Mouse (Mus musculus): ENCODE results near the gene Ndufs3. TPM values are rescaled to one million over a fixed set of nuclear protein-coding genes. Genes with fewer than 3 reads are reported as not detected.

Ndufs3 gene
- polyA plus RNA-seq, 2 experiments, result 79.0 to 138 TPM

DNA sequence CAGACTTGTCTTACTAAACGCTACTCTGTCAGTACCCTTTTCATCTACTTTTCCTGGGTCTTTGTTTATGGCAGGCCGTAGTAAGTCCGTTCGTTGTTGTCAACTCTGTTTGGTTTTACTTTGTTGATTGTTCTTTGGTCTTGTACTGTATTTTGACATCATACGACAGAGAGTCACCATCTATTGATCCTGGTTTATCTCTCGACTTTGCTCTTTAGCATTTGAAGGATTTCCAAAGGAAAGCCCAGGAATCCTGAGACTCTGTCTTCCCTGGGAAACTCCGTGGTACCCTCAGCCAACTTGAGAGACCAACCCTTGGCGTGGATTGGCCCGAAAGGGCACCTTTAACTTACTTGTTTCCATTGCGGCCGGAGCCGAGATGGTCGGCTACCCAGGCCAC is 23.9 kb upstream of the Ndufs3 start:
- H3K36me3 ChIP-seq (replicated peaks; ENCODE audit: control insufficient read depth, insufficient read depth, low read depth), result no peaks in the 10 kb centered on the region
- no peaks in the 10 kb centered on the region for H3K27me3 ChIP-seq (ENCODE audit: control insufficient read depth, insufficient read depth, low read length)
- 71% methylated on average over 13 of the region's 13 CpGs for WGBS (ENCODE audit: insufficient replicate concordance)
- no peak overlapping the region for H3K27ac ChIP-seq
- H3K4me2 ChIP-seq (ENCODE audit: low read depth), result no peak overlapping the region
- no peak for DNase-seq (ENCODE audit: low read depth in 3 of 3, low spot score in 3 of 3)
- no peak overlapping the region for H3K9ac ChIP-seq (replicated peaks)
- TF ChIP-seq EP300 (IDR thresholded peaks at IDR 0.05; ENCODE audit: low read depth), result no peak
- TF ChIP-seq CTCF (IDR thresholded peaks at IDR 0.05; ENCODE audit: low read depth), result no peak
- peaks cover 0 to 2% of the 10 kb centered on the region in 2 experiments; a peak in 1 of 4 replicates for H3K4me1 ChIP-seq (replicated peaks; ENCODE audit: control insufficient read depth in 2 of 2, insufficient read depth in 2 of 2, low read length in 1 of 2)
- no peak overlapping the region for H3K4me3 ChIP-seq (ENCODE audit: insufficient read depth in 1 of 2, low read depth in 2 of 2, low read length in 2 of 2)
- ATAC-seq (ENCODE audit: insufficient read depth), result no peak
- H3K9me3 ChIP-seq (ENCODE audit: control insufficient read depth, low read length), result no peaks in the 10 kb centered on the region

DNA sequence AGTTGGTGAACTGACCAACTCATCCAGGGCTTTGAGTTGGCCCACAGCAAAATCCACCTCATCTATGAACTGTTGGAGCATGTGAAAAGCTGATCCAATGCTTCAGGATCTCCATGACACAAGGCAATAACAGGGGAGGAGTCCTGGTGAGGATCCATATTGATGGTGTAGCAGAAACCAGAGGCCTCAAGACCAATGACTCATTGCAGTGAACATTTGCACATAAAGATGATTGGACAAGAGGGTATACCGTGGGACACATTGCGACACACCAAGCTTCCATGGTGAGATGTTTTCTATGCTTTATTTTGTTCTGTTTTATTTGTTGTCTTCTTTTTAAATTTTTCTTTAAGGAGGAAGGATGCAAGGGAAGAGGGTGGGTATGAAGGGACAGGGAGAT is 18.0 kb upstream of the Ndufs3 start:
- 75% methylated on average over 2 of the region's 2 CpGs for WGBS (ENCODE audit: insufficient replicate concordance)
- no peak overlapping the region for H3K9ac ChIP-seq (replicated peaks)
- DNase-seq (ENCODE audit: low read depth in 3 of 3, low spot score in 3 of 3) (no peak), ATAC-seq (ENCODE audit: insufficient read depth) (no peak)
- H3K9me3 ChIP-seq (ENCODE audit: control insufficient read depth, low read length), result no peaks in the 10 kb centered on the region
- H3K4me3 ChIP-seq (ENCODE audit: insufficient read depth in 1 of 2, low read depth in 2 of 2, low read length in 2 of 2), result no peak overlapping the region
- H3K4me2 ChIP-seq (ENCODE audit: low read depth), result no peak overlapping the region
- no peaks in the 10 kb centered on the region for H3K36me3 ChIP-seq (replicated peaks; ENCODE audit: control insufficient read depth, insufficient read depth, low read depth)
- no peaks in the 10 kb centered on the region for H3K27me3 ChIP-seq (ENCODE audit: control insufficient read depth, insufficient read depth, low read length)
- H3K4me1 ChIP-seq (replicated peaks; ENCODE audit: control insufficient read depth in 2 of 2, insufficient read depth in 2 of 2, low read length in 1 of 2), result peaks cover 0 to 4% of the 10 kb centered on the region in 2 experiments; a peak in 1 of 4 replicates
- H3K27ac ChIP-seq, result no peak overlapping the region
- TF ChIP-seq EP300 (IDR thresholded peaks at IDR 0.05; ENCODE audit: low read depth), result no peak
- TF ChIP-seq CTCF (IDR thresholded peaks at IDR 0.05; ENCODE audit: low read depth), result no peak

DNA sequence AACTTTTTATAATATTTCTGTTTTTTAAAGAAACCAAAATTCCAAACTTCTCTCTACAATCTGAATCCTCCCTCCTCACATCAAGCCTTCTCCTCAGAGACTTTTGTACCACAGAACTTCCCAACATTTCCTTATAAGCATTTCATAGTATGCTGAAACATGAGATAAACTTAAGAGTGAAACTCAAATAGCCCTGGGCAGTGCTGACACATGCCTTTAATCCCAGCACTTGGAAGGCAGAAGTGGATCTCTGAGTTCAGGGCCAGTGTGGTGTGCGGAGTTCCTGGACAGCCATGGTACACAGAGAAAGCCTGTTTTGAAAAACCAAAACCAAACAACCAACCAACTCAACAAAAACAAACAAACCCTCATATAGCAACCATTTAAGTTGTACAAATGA is 16.6 kb upstream of the Ndufs3 start:
- no peak overlapping the region for H3K27ac ChIP-seq
- H3K4me3 ChIP-seq (ENCODE audit: insufficient read depth in 1 of 2, low read depth in 2 of 2, low read length in 2 of 2), result no peak overlapping the region
- H3K4me1 ChIP-seq (replicated peaks; ENCODE audit: control insufficient read depth in 2 of 2, insufficient read depth in 2 of 2, low read length in 1 of 2), result peaks cover 2 to 12% of the 10 kb centered on the region in 2 experiments; a peak in 3 of 4 replicates
- no peaks in the 10 kb centered on the region for H3K36me3 ChIP-seq (replicated peaks; ENCODE audit: control insufficient read depth, insufficient read depth, low read depth)
- no peak overlapping the region for H3K9ac ChIP-seq (replicated peaks)
- 77% methylated on average over 1 of the region's 1 CpGs for WGBS (ENCODE audit: insufficient replicate concordance)
- H3K27me3 ChIP-seq (ENCODE audit: control insufficient read depth, insufficient read depth, low read length), result no peaks in the 10 kb centered on the region
- DNase-seq (ENCODE audit: low read depth in 3 of 3, low spot score in 3 of 3) (no peak), ATAC-seq (ENCODE audit: insufficient read depth) (no peak)
- TF ChIP-seq CTCF (IDR thresholded peaks at IDR 0.05; ENCODE audit: low read depth) (no peak), EP300 (IDR thresholded peaks at IDR 0.05; ENCODE audit: low read depth) (no peak)
- H3K4me2 ChIP-seq (ENCODE audit: low read depth), result no peak overlapping the region
- H3K9me3 ChIP-seq (ENCODE audit: control insufficient read depth, low read length), result no peaks in the 10 kb centered on the region

DNA sequence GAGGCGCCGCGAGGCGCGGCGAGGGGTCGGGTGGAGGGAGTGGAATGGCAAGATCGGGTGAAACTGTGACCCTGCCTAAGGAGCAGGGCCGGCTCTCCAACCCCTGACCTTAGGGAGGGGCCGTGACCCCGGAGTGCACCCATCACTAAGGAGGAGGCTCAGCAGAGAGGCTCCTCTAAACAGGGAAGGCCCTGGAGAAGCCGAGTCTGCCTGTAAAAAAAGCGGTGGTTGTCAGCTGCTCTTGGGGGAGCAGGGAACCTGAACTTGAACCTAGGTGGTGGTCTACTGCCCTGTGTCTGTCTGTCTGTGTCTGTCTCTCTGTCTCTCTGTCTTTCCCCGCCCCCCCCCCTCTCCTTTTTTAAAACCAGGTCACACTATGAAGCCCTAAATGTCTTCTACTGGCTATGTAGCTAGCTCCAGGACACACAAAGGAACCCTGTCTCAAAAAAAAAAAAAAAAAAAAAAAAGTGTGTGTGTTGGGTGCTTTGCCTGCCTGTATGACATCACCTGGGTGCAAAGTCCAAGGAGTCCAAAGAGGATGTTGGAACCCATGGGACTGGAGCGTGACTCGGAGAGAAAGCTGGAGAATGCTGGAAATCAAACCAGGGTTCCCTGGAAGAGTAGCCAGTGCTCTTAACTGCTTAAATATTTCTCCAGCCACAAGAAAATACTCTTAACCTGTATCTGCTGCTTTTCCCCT is 13.5 kb upstream of the Ndufs3 start:
- Histone ChIP-seq H3K9me3 (ENCODE audit: control insufficient read depth, low read length) (no peaks in the 10 kb centered on the region), H3K27ac (peak overlapping the region; percentile 25), H3K4me1 (replicated peaks; ENCODE audit: control insufficient read depth in 2 of 2, insufficient read depth in 2 of 2, low read length in 1 of 2) (peaks cover 2 to 19% of the 10 kb centered on the region in 2 experiments; a peak in 3 of 4 replicates), H3K27me3 (ENCODE audit: control insufficient read depth, insufficient read depth, low read length) (no peaks in the 10 kb centered on the region), H3K9ac (replicated peaks) (peak overlapping the region; percentile 89), H3K4me2 (ENCODE audit: low read depth) (peak overlapping the region; percentile 91), H3K36me3 (replicated peaks; ENCODE audit: control insufficient read depth, insufficient read depth, low read depth) (peaks cover 4% of the 10 kb centered on the region), H3K4me3 (ENCODE audit: insufficient read depth in 1 of 2, low read depth in 2 of 2, low read length in 2 of 2) (peak overlapping the region; percentile 75 to 85)
- DNase-seq (ENCODE audit: low read depth in 3 of 3, low spot score in 3 of 3), result no peak
- TF ChIP-seq CTCF (IDR thresholded peaks at IDR 0.05; ENCODE audit: low read depth), result no peak
- TF ChIP-seq EP300 (IDR thresholded peaks at IDR 0.05; ENCODE audit: low read depth), result no peak
- peak; percentile 74 for ATAC-seq (ENCODE audit: insufficient read depth)
- 11% methylated on average over 16 of the region's 16 CpGs for WGBS (ENCODE audit: insufficient replicate concordance)

DNA sequence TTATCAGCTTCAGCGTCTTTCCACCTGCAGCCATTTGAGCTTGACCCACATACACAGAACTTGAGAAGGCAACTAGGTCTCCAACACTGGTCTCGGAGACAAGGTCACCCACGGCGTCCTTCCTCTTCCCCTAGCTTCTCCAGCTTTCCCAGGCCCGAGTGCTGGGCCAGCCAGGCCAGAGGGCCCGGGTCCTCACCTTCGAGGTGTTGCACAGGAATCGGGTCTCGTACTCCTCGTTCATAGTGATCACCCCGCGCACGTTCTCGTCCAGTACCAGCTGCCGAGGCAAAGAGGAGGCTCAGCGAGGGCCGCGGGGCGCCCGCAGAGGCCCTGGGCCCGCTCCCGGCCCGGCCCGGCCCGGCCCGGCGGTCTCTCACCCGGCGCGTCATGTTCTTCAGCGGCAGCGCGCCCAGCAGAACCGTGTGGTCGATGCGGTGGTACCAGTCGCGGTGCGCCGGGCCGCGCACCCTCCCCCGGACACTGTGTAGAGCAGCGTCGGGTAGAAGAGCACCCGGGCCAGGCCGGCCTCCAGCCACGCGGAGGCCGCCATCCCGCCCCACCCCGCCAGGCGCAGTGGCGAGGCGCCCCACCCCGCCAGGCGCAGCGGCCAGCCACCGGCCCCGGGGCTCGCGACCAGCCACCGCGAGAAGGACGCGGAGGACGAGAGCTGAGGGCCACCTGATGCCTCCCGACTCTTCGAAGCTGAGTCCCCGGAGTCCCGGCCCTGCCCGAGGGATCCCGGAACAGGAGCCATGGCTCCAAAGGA is 12.8 kb upstream of the Ndufs3 start:
- DNase-seq (ENCODE audit: low read depth in 3 of 3, low spot score in 3 of 3), result peak in 1 of 3 experiments; percentile 47
- H3K4me2 ChIP-seq (ENCODE audit: low read depth), result peak overlapping the region; percentile 91
- under 1% methylated on average over 73 of the region's 73 CpGs for WGBS (ENCODE audit: insufficient replicate concordance)
- peaks cover 2 to 19% of the 10 kb centered on the region in 2 experiments; a peak in 3 of 4 replicates for H3K4me1 ChIP-seq (replicated peaks; ENCODE audit: control insufficient read depth in 2 of 2, insufficient read depth in 2 of 2, low read length in 1 of 2)
- no peaks in the 10 kb centered on the region for H3K9me3 ChIP-seq (ENCODE audit: control insufficient read depth, low read length)
- peak overlapping the region; percentile 23 for H3K27ac ChIP-seq
- no peaks in the 10 kb centered on the region for H3K27me3 ChIP-seq (ENCODE audit: control insufficient read depth, insufficient read depth, low read length)
- ATAC-seq (ENCODE audit: insufficient read depth), result peak; percentile 89
- H3K36me3 ChIP-seq (replicated peaks; ENCODE audit: control insufficient read depth, insufficient read depth, low read depth), result peaks cover 7% of the 10 kb centered on the region
- peak overlapping the region; percentile 75 to 85 for H3K4me3 ChIP-seq (ENCODE audit: insufficient read depth in 1 of 2, low read depth in 2 of 2, low read length in 2 of 2)
- TF ChIP-seq CTCF (IDR thresholded peaks at IDR 0.05; ENCODE audit: low read depth) (no peak), EP300 (IDR thresholded peaks at IDR 0.05; ENCODE audit: low read depth) (no peak)
- H3K9ac ChIP-seq (replicated peaks), result peak overlapping the region; percentile 89

All from liver, embryonic 14.5 days (tissue).